Mouse (Mus musculus): Measurements from ENCODE around the gene Hunk.

GRCm38 (mm10) chr16:90379897-90380296, 5.9 kb upstream of the Hunk start:
- TF ChIP-seq CTCF (IDR thresholded peaks at IDR 0.05; ENCODE audit: borderline replicate concordance, extremely low read depth, insufficient read depth, insufficient read length) (peak; percentile 94), POLR2A (IDR thresholded peaks at IDR 0.05; ENCODE audit: borderline replicate concordance, extremely low read depth, insufficient read depth, insufficient read length, poor library complexity, severe bottlenecking) (no peak)

Measured in brain, embryonic 14.5 days (tissue).